Mouse (Mus musculus): Measurements from ENCODE around the gene Tgm3. TPM values are rescaled to one million over a fixed set of nuclear protein-coding genes. Genes with fewer than 3 reads are reported as not detected.

The Tgm3 gene
- polyA plus RNA-seq, 2 experiments, result 3.3 to 5.0 TPM

GRCm38 (mm10) chr2:130038971-130039370, 26.8 kb downstream of the Tgm3 start:
- Histone ChIP-seq H3K4me2 (replicated peaks; ENCODE audit: low read depth, low read length, severe bottlenecking) (no peak overlapping the region), H3K27ac (replicated peaks; ENCODE audit: low read depth, low read length) (no peak overlapping the region), H3K36me3 (ENCODE audit: control insufficient read depth, insufficient read depth, low read length) (no peaks in the 10 kb centered on the region), H3K27me3 (ENCODE audit: control insufficient read depth, insufficient read depth, low read length) (no peaks in the 10 kb centered on the region), H3K9ac (ENCODE audit: low read depth, low read length, severe bottlenecking) (no peak overlapping the region), H3K4me1 (ENCODE audit: control insufficient read depth, insufficient read depth, low read length) (no peaks in the 10 kb centered on the region), H3K4me3 (replicated peaks; ENCODE audit: low read length) (no peak overlapping the region), H3K9me3 (ENCODE audit: control insufficient read depth, low read length) (no peaks in the 10 kb centered on the region)
- ATAC-seq (ENCODE audit: low FRiP score, low read depth), result no peak
- no peak for TF ChIP-seq POLR2A (IDR thresholded peaks at IDR 0.05; ENCODE audit: borderline replicate concordance, extremely low read depth, insufficient read depth, insufficient read length)
- WGBS, result 59% methylated on average over 3 of the region's 3 CpGs
- DNase-seq (ENCODE audit: low spot score), result no peak

- TF ChIP-seq POLR2A (IDR thresholded peaks at IDR 0.05; ENCODE audit: borderline replicate concordance, extremely low read depth, insufficient read depth, insufficient read length), result no peak
- WGBS, result 54% methylated on average over 6 of the region's 6 CpGs
- no peak overlapping the region for H3K4me3 ChIP-seq (replicated peaks; ENCODE audit: low read length)
- H3K4me1 ChIP-seq (ENCODE audit: control insufficient read depth, insufficient read depth, low read length), result no peaks in the 10 kb centered on the region
- no peak overlapping the region for H3K27ac ChIP-seq (replicated peaks; ENCODE audit: low read depth, low read length)
- no peaks in the 10 kb centered on the region for H3K36me3 ChIP-seq (ENCODE audit: control insufficient read depth, insufficient read depth, low read length)
- no peak overlapping the region for H3K4me2 ChIP-seq (replicated peaks; ENCODE audit: low read depth, low read length, severe bottlenecking)
- H3K27me3 ChIP-seq (ENCODE audit: control insufficient read depth, insufficient read depth, low read length), result no peaks in the 10 kb centered on the region
- no peak for DNase-seq (ENCODE audit: low spot score)
- no peak overlapping the region for H3K9ac ChIP-seq (ENCODE audit: low read depth, low read length, severe bottlenecking)
- ATAC-seq (ENCODE audit: low FRiP score, low read depth), result no peak
- no peaks in the 10 kb centered on the region for H3K9me3 ChIP-seq (ENCODE audit: control insufficient read depth, low read length)
Observed at GRCm38 (mm10) chr2:130040190-130040886, 28.2 kb downstream of the Tgm3 start.

- no peak for TF ChIP-seq POLR2A (IDR thresholded peaks at IDR 0.05; ENCODE audit: borderline replicate concordance, extremely low read depth, insufficient read depth, insufficient read length)
- ATAC-seq (ENCODE audit: low FRiP score, low read depth) (no peak), DNase-seq (ENCODE audit: low spot score) (no peak)
- Histone ChIP-seq H3K36me3 (ENCODE audit: control insufficient read depth, insufficient read depth, low read length) (no peaks in the 10 kb centered on the region), H3K4me2 (replicated peaks; ENCODE audit: low read depth, low read length, severe bottlenecking) (no peak overlapping the region), H3K27ac (replicated peaks; ENCODE audit: low read depth, low read length) (no peak overlapping the region), H3K4me1 (ENCODE audit: control insufficient read depth, insufficient read depth, low read length) (no peaks in the 10 kb centered on the region), H3K27me3 (ENCODE audit: control insufficient read depth, insufficient read depth, low read length) (no peaks in the 10 kb centered on the region), H3K9ac (ENCODE audit: low read depth, low read length, severe bottlenecking) (no peak overlapping the region), H3K9me3 (ENCODE audit: control insufficient read depth, low read length) (no peaks in the 10 kb centered on the region), H3K4me3 (replicated peaks; ENCODE audit: low read length) (no peak overlapping the region)
- 84% methylated on average over 4 of the region's 4 CpGs for WGBS
Observed at GRCm38 (mm10) chr2:130043835-130044234, 31.7 kb downstream of the Tgm3 start.

- ATAC-seq (ENCODE audit: low FRiP score, low read depth) (no peak), DNase-seq (ENCODE audit: low spot score) (no peak)
- no peak overlapping the region for H3K27ac ChIP-seq (replicated peaks; ENCODE audit: low read depth, low read length)
- H3K4me2 ChIP-seq (replicated peaks; ENCODE audit: low read depth, low read length, severe bottlenecking), result no peak overlapping the region
- WGBS, result 60% methylated on average over 13 of the region's 13 CpGs
- no peak overlapping the region for H3K9ac ChIP-seq (ENCODE audit: low read depth, low read length, severe bottlenecking)
- H3K4me3 ChIP-seq (replicated peaks; ENCODE audit: low read length), result no peak overlapping the region
- no peaks in the 10 kb centered on the region for H3K27me3 ChIP-seq (ENCODE audit: control insufficient read depth, insufficient read depth, low read length)
- no peaks in the 10 kb centered on the region for H3K36me3 ChIP-seq (ENCODE audit: control insufficient read depth, insufficient read depth, low read length)
- H3K9me3 ChIP-seq (ENCODE audit: control insufficient read depth, low read length), result no peaks in the 10 kb centered on the region
- no peak for TF ChIP-seq POLR2A (IDR thresholded peaks at IDR 0.05; ENCODE audit: borderline replicate concordance, extremely low read depth, insufficient read depth, insufficient read length)
- H3K4me1 ChIP-seq (ENCODE audit: control insufficient read depth, insufficient read depth, low read length), result no peaks in the 10 kb centered on the region
Observed at GRCm38 (mm10) chr2:130047923-130048440, 35.8 kb downstream of the Tgm3 start.

- no peaks in the 10 kb centered on the region for H3K27me3 ChIP-seq (ENCODE audit: control insufficient read depth, insufficient read depth, low read length)
- TF ChIP-seq POLR2A (IDR thresholded peaks at IDR 0.05; ENCODE audit: borderline replicate concordance, extremely low read depth, insufficient read depth, insufficient read length), result no peak
- no peak overlapping the region; the same call in 1 of the 2 replicates for H3K9ac ChIP-seq (ENCODE audit: low read depth, low read length, severe bottlenecking)
- no peaks in the 10 kb centered on the region for H3K9me3 ChIP-seq (ENCODE audit: control insufficient read depth, low read length)
- no peak overlapping the region for H3K4me2 ChIP-seq (replicated peaks; ENCODE audit: low read depth, low read length, severe bottlenecking)
- no peak overlapping the region for H3K27ac ChIP-seq (replicated peaks; ENCODE audit: low read depth, low read length)
- no peak for DNase-seq (ENCODE audit: low spot score)
- no peak for ATAC-seq (ENCODE audit: low FRiP score, low read depth)
- H3K4me3 ChIP-seq (replicated peaks; ENCODE audit: low read length), result no peak overlapping the region
- 69% methylated on average over 6 of the region's 6 CpGs for WGBS
- no peaks in the 10 kb centered on the region for H3K36me3 ChIP-seq (ENCODE audit: control insufficient read depth, insufficient read depth, low read length)
- no peaks in the 10 kb centered on the region for H3K4me1 ChIP-seq (ENCODE audit: control insufficient read depth, insufficient read depth, low read length)
Observed at GRCm38 (mm10) chr2:130048792-130049191, 36.6 kb downstream of the Tgm3 start.
